Mouse (Mus musculus): ENCODE measurements around the gene Camk1g. TPM values are rescaled to one million over a fixed set of nuclear protein-coding genes. Genes with fewer than 3 reads are reported as not detected.

Camk1g gene
- polyA plus RNA-seq (2016; fragmentation: Nextera tagmentation; extraction: Ambion mirVana), result 28.1 and 28.7 TPM in 2 replicates

DNA sequence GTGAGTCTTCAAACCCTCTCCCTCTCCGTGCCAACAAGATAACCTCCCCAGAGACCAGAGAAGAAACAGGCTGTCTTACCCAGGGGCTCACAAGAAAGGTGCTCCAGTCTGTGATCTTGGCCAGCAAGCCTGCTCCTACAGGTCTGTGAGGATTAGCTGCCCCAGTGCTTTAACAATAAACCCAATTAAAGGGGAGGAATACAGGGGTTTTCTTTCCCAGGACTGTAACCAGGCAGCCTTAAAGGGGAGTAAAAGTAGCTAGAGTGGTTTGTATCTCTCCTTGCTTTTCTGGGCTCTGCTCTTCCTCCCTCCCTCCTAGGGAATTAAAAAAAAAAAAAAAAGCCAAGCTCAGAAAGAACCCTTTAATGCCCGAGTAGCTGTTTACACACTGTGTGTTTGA lies at the start of gene Camk1g:
Camk1g (minus strand) TSS at position 203 of the 400 bp plus-strand sequence.
- Histone ChIP-seq H3K27ac (replicated peaks) (peak within 1 kb of the TSS; percentile 52; the same call in 1 of the 2 replicates), H3K27me3 (no peaks in the 10 kb centered on the region; the same call in 1 of the 2 replicates), H3K4me3 (peak within 1 kb of the TSS; percentile 53), H3K4me2 (replicated peaks) (peak within 1 kb of the TSS; percentile 74), H3K4me1 (peaks cover 33% of the 10 kb centered on the region), H3K9me3 (no peaks in the 10 kb centered on the region), H3K9ac (replicated peaks) (peak within 1 kb of the TSS; percentile 65), H3K36me3 (no peaks in the 10 kb centered on the region)
- WGBS, result 0% methylated on average over 2 of the region's 2 CpGs
- peak; percentile 90 for ATAC-seq (ENCODE audit: low FRiP score, low read depth)

DNA sequence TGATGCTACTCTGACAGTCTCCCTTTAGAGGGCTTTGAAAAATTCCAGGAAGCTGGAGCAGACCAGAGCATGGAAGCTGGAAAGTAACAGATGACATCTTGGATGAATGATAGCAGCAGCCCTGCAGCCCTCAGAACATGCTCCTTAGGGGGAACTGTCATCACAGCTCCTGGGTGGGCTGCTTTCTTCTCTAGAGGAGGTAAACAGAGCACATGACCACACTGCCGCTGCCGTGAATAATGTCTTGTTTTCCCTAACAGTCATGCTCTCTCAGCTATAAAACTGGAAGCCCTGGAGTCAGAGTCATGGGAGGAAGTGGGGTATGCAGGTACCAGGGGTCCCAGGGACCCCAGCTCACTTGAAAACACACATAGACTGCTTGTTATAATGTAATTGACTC lies 49.1 kb upstream of the Camk1g start:
- no peak overlapping the region for H3K4me2 ChIP-seq (replicated peaks)
- no peak overlapping the region for H3K27ac ChIP-seq (replicated peaks)
- H3K36me3 ChIP-seq, result no peaks in the 10 kb centered on the region
- peaks cover 28% of the 10 kb centered on the region for H3K4me1 ChIP-seq
- WGBS, result 5% methylated on average over 2 of the region's 2 CpGs
- no peak for ATAC-seq (ENCODE audit: low FRiP score, low read depth)
- H3K4me3 ChIP-seq, result no peak overlapping the region
- no peaks in the 10 kb centered on the region for H3K9me3 ChIP-seq
- peaks cover 2% of the 10 kb centered on the region; the same call in 1 of the 2 replicates for H3K27me3 ChIP-seq
- H3K9ac ChIP-seq (replicated peaks), result no peak overlapping the region

DNA sequence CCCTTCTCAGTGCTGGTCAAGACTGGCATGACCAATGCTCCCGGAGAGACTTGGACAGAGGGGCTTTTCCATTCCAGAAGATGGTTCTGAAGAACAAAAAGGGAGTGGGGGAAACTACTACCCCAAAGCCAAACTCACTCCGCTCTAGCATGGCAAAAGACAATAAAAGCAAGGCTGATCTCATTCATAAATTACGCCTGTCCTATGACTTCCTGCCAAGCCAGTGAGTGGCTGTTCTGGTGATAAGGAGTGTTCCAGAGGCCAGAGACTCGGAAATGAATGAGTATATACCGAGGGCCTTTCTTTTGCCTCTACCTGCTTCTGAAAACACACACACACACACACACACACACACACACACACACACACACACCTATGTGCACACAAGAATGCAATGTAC lies 48.6 kb upstream of the Camk1g start:
- Histone ChIP-seq H3K27me3 (peaks cover 2% of the 10 kb centered on the region; the same call in 1 of the 2 replicates), H3K4me2 (replicated peaks) (no peak overlapping the region), H3K9ac (replicated peaks) (no peak overlapping the region), H3K9me3 (no peaks in the 10 kb centered on the region), H3K36me3 (no peaks in the 10 kb centered on the region), H3K4me1 (peaks cover 23% of the 10 kb centered on the region), H3K27ac (replicated peaks) (no peak overlapping the region), H3K4me3 (no peak overlapping the region)
- ATAC-seq (ENCODE audit: low FRiP score, low read depth), result no peak
- 86% methylated on average over 5 of the region's 5 CpGs for WGBS

DNA sequence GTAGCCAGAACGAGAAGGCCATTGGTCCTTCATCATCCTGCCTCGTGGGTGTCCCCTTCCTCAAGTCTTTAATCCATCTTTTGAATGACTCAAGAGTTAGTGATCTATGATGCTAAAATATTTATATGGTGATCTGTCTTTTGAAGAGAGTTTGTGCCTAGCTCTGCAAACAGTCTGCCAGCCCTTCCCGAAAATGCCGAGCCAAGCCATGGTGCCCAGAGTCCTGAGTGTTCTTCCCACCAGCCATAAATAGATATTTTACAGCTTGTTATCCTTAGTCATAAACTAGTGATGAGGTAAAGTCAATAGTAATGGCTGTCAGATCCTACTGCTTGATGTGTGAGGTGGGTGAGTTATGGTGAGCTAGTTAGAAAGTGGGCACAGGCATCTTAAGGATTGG lies 44.0 kb upstream of the Camk1g start:
- no peak overlapping the region for H3K9ac ChIP-seq (replicated peaks)
- peaks cover 4% of the 10 kb centered on the region; the same call in 1 of the 2 replicates for H3K4me1 ChIP-seq
- no peak overlapping the region for H3K4me2 ChIP-seq (replicated peaks)
- peaks cover 2% of the 10 kb centered on the region for H3K27me3 ChIP-seq
- no peak overlapping the region for H3K4me3 ChIP-seq
- H3K9me3 ChIP-seq, result no peaks in the 10 kb centered on the region
- H3K36me3 ChIP-seq, result no peaks in the 10 kb centered on the region
- no peak overlapping the region for H3K27ac ChIP-seq (replicated peaks)
- no peak for ATAC-seq (ENCODE audit: low FRiP score, low read depth)
- 87% methylated on average over 4 of the region's 4 CpGs for WGBS

DNA sequence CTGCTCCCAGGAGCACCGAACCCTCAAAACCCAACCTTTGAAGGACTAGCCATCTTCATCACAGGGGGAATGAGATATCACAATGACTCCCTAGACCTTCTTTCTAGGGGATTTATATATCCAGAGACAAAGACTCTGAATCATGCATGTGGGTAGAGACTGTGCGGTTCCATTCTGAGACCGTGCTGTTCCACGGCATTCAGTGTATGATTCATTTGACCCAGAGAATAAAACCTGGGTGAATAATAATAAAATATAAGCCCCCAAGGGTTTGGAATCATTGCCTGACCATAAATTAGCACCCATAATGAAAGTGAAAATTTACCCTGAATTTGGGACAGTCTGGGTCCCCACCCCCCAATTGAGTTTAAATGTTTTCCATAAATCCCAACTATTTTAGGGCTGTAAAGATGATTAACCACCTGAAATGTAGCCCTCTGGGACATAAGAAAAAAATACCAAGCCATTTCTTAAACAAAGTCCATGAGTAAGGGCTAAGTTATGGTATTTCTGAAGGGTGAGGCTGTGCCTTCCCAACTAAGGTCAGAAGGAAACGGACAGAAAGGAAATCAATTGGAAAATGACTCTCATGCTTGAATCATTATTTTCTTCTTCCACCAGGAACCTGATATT lies 43.4 kb upstream of the Camk1g start:
- 94% methylated on average over 5 of the region's 5 CpGs for WGBS
- Histone ChIP-seq H3K36me3 (no peaks in the 10 kb centered on the region), H3K4me1 (no peaks in the 10 kb centered on the region; the same call in 1 of the 2 replicates), H3K27me3 (peaks cover 2% of the 10 kb centered on the region), H3K9ac (replicated peaks) (no peak overlapping the region), H3K4me3 (no peak overlapping the region), H3K9me3 (no peaks in the 10 kb centered on the region), H3K4me2 (replicated peaks) (no peak overlapping the region), H3K27ac (replicated peaks) (no peak overlapping the region)
- ATAC-seq (ENCODE audit: low FRiP score, low read depth), result no peak

DNA sequence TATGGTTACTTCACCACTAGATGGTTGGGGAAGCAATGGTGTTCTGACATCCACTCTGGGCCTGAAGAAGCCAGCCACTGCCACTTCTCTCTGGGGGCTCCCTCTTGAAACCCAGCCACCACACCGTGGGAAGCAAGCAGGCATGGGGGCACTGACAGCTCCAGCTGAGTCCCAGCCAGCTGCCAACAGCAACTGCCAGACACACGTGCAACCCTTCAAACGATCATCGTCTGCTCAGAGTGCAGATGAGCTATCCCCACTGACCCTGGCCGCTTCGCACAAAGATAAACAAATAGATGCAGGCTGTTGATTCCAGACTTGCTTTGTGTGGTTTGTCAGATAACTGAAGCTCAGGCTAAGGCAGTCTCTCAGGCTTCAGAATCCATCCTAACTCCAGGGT lies 37.4 kb upstream of the Camk1g start:
- H3K4me1 ChIP-seq, result peaks cover 12% of the 10 kb centered on the region; the same call in 1 of the 2 replicates
- no peak overlapping the region for H3K9ac ChIP-seq (replicated peaks)
- no peak overlapping the region for H3K4me2 ChIP-seq (replicated peaks)
- WGBS, result 68% methylated on average over 6 of the region's 6 CpGs
- H3K9me3 ChIP-seq, result no peaks in the 10 kb centered on the region
- ATAC-seq (ENCODE audit: low FRiP score, low read depth), result no peak
- H3K36me3 ChIP-seq, result no peaks in the 10 kb centered on the region
- H3K4me3 ChIP-seq, result no peak overlapping the region
- no peaks in the 10 kb centered on the region; the same call in 1 of the 2 replicates for H3K27me3 ChIP-seq
- H3K27ac ChIP-seq (replicated peaks), result no peak overlapping the region

DNA sequence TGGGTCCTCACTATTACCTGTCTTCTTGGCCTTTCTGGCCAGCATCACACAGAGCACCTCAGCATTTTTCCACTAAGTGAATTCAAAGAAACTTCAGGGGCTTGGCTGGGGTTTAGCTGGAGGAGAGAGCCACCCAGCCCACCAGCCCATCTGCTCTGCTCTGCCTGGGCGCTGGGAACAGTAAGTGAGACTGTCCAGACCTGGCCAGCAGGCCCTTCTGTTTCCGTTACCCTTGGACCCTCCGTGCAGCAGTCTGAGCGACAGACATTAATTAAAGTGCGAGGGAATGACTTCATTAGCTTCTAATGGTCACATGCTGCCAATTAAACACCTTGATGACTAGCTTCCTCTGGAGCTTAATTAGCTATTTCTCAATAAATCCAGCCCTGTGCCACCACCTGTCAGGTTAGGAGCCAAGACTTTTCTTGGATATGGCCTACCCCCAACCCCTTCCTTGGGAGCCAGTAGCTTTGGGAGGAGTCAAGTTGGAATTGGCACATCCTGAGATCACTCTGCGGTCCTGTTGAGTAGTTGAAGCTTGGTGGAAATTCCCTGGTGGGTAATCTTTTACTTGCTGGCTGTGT lies 36.1 kb upstream of the Camk1g start:
- Histone ChIP-seq H3K4me3 (no peak overlapping the region), H3K9ac (replicated peaks) (no peak overlapping the region), H3K4me2 (replicated peaks) (no peak overlapping the region), H3K36me3 (no peaks in the 10 kb centered on the region), H3K27me3 (no peaks in the 10 kb centered on the region), H3K9me3 (no peaks in the 10 kb centered on the region), H3K27ac (replicated peaks) (no peak overlapping the region), H3K4me1 (peaks cover 14% of the 10 kb centered on the region; the same call in 1 of the 2 replicates)
- no peak for ATAC-seq (ENCODE audit: low FRiP score, low read depth)
- WGBS, result 68% methylated on average over 6 of the region's 6 CpGs

DNA sequence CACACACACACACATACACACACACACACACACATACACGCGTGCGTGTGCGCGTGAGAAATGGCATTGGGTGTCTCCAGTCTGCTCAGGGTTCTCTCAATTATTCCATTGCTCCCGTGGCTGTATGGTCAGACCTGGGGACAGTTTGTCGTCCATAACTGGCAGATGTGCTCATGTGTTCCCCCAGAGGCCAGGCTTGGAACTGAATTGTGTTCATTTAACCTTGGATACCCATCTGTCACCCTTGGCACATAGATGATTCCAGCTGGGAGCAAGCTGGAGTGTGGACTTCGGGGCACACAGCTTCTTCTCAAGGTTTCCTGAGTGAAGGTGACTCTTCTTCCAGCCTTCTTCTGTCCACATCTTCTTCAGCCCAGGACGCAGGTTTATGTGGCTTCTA lies 31.6 kb upstream of the Camk1g start:
- Histone ChIP-seq H3K4me3 (no peak overlapping the region), H3K27ac (replicated peaks) (no peak overlapping the region), H3K36me3 (no peaks in the 10 kb centered on the region), H3K27me3 (no peaks in the 10 kb centered on the region), H3K4me1 (peaks cover 13% of the 10 kb centered on the region; the same call in 1 of the 2 replicates), H3K9ac (replicated peaks) (no peak overlapping the region), H3K4me2 (replicated peaks) (no peak overlapping the region), H3K9me3 (no peaks in the 10 kb centered on the region)
- no peak for ATAC-seq (ENCODE audit: low FRiP score, low read depth)
- WGBS, result 87% methylated on average over 9 of the region's 9 CpGs

DNA sequence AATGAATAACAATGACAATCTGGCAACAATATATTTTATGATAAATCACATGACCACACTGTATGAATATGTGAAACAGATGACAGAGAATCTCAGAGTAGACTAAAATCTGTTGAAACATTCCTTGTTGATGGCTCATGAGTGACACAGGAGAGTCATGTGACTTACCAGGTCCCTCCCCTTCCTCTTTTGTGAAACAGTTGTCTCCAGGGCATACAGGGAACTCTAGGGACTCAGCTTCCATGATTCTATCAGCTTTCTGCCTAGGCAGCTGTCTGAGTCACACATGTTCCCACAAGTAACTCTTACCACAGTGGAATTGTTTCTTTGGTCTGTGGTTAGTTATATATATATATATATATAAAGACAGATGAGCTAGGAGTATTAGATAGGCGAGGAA lies 30.2 kb upstream of the Camk1g start:
- peaks cover 7% of the 10 kb centered on the region; the same call in 1 of the 2 replicates for H3K4me1 ChIP-seq
- H3K27ac ChIP-seq (replicated peaks), result no peak overlapping the region
- no peaks in the 10 kb centered on the region for H3K9me3 ChIP-seq
- H3K36me3 ChIP-seq, result no peaks in the 10 kb centered on the region
- WGBS, result 87% methylated on average over 1 of the region's 1 CpGs
- H3K4me2 ChIP-seq (replicated peaks), result no peak overlapping the region
- H3K9ac ChIP-seq (replicated peaks), result no peak overlapping the region
- no peaks in the 10 kb centered on the region for H3K27me3 ChIP-seq
- no peak for ATAC-seq (ENCODE audit: low FRiP score, low read depth)
- no peak overlapping the region for H3K4me3 ChIP-seq

DNA sequence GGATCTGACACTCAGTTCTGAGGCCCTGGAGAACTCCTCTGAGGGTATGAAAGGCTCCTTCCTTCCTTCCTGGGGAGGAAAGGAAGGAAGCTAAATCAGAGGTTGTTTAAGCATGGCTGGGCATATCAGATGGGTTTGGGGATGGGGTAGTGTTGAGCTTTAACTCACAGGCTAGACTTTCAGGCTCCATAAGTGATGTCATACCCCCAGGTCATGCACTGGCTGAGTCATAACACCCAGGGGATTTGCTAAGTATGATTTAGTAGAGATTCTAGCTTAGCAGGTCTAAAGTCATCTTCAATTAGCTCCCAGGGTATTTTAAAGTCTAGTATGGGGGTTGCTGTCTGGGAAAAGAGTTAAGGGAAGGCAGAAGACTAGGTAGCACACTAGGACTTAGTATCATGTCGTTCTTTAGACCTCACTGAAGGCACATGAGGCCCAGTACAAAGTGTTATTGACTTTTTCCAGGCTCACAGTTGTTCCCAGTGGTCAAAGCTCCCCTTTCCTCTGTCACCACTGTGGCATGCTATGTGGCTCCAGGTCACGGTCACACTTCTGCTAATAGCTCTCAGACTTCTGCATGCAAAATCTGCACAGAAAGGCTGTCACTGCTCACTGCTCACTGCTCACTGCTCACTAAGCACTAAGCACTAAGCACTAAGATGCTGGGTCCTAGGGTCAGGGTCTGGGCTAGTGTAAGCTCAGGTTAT lies 28.8 kb upstream of the Camk1g start:
- peaks cover 7% of the 10 kb centered on the region; the same call in 1 of the 2 replicates for H3K4me1 ChIP-seq
- no peak overlapping the region for H3K4me2 ChIP-seq (replicated peaks)
- H3K9ac ChIP-seq (replicated peaks), result no peak overlapping the region
- H3K27ac ChIP-seq (replicated peaks), result no peak overlapping the region
- no peaks in the 10 kb centered on the region for H3K9me3 ChIP-seq
- no peaks in the 10 kb centered on the region for H3K36me3 ChIP-seq
- no peak overlapping the region for H3K4me3 ChIP-seq
- ATAC-seq (ENCODE audit: low FRiP score, low read depth), result no peak
- WGBS, result 81% methylated on average over 2 of the region's 2 CpGs
- no peaks in the 10 kb centered on the region for H3K27me3 ChIP-seq

DNA sequence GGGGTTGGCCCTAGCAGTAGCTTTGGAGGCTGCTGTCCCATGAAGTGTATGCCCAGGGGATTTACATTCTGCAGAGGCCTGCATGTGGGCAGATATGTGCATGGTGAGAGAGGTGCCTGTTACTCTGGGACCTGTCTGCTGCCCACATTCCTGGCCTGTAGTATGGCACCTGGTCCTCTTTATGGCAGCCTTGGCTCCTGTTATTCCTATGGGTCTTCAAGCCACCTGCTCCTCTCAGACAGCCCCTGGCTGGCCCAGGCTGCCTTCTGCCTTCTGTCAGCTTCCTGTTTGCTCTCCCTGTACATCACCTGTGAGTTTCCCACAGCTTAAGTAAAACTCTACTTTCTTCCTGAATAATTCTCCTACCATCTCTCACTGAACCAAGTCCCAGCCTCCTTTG lies 27.0 kb upstream of the Camk1g start:
- Histone ChIP-seq H3K9ac (replicated peaks) (no peak overlapping the region), H3K27me3 (no peaks in the 10 kb centered on the region), H3K36me3 (no peaks in the 10 kb centered on the region), H3K27ac (replicated peaks) (no peak overlapping the region), H3K9me3 (no peaks in the 10 kb centered on the region), H3K4me2 (replicated peaks) (no peak overlapping the region), H3K4me3 (no peak overlapping the region), H3K4me1 (no peaks in the 10 kb centered on the region)
- ATAC-seq (ENCODE audit: low FRiP score, low read depth), result no peak

DNA sequence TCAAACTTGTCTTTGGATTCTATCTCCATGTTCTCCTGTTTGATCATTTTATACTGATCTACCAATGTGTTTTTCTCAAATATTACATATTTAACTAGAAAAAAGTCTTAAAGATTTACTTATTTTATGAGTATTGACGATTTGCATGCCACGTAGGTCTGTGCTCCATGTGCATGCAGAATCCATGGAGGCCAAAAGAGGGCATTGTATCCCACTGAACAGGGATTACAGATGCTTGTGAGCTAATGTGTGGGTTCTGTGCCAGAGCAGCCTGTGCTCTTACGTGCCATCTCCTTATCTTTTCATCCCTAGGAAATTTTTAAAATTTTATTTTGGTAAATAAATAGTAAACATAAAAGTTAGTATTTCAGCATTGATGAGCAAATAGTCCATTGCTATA lies 22.2 kb upstream of the Camk1g start:
- no peaks in the 10 kb centered on the region for H3K9me3 ChIP-seq
- peaks cover 30% of the 10 kb centered on the region for H3K4me1 ChIP-seq
- WGBS, result 89% methylated on average over 3 of the region's 3 CpGs
- no peak overlapping the region for H3K4me3 ChIP-seq
- no peaks in the 10 kb centered on the region for H3K36me3 ChIP-seq
- H3K9ac ChIP-seq (replicated peaks), result no peak overlapping the region
- no peak overlapping the region for H3K27ac ChIP-seq (replicated peaks)
- no peak overlapping the region for H3K4me2 ChIP-seq (replicated peaks)
- H3K27me3 ChIP-seq, result peaks cover 5% of the 10 kb centered on the region; the same call in 1 of the 2 replicates
- no peak for ATAC-seq (ENCODE audit: low FRiP score, low read depth)
